Mouse (Mus musculus): Measurements from ENCODE around the gene Slc5a2. TPM values are rescaled to one million over a fixed set of nuclear protein-coding genes. Genes with fewer than 3 reads are reported as not detected.

Slc5a2 gene
- polyA plus RNA-seq, 1 experiment from 2014 or later, result 6.6 TPM

- no peaks in the 10 kb centered on the region for H3K9me3 ChIP-seq (replicated peaks; ENCODE audit: low read length)
- no peak for DNase-seq (ENCODE audit: low spot score)
- no peaks in the 10 kb centered on the region for H3K27me3 ChIP-seq (ENCODE audit: insufficient read depth, low read length)
- WGBS, result 94% methylated on average over 10 of the region's 10 CpGs
- no peak overlapping the region for H3K9ac ChIP-seq (ENCODE audit: low read depth, low read length)
- ATAC-seq (replicated peaks; ENCODE audit: low FRiP score, low read depth), result no peak
- no peak overlapping the region for H3K4me3 ChIP-seq (replicated peaks; ENCODE audit: low read depth, low read length)
- peaks cover 9% of the 10 kb centered on the region; the same call in 1 of the 2 replicates for H3K36me3 ChIP-seq (ENCODE audit: insufficient read depth, low read length)
- no peak overlapping the region for H3K4me2 ChIP-seq (ENCODE audit: low read length)
- no peak for TF ChIP-seq CTCF (IDR thresholded peaks at IDR 0.05; ENCODE audit: low read depth)
- H3K4me1 ChIP-seq (replicated peaks; ENCODE audit: insufficient read depth, low read length), result peaks cover 13% of the 10 kb centered on the region; the same call in 1 of the 2 replicates
- no peak overlapping the region for H3K27ac ChIP-seq
These were observed 29.3 kb downstream of the Slc5a2 start for GRCm38 (mm10) chr7:128294785-128295184.

- H3K27me3 ChIP-seq (ENCODE audit: insufficient read depth, low read length), result no peaks in the 10 kb centered on the region
- H3K4me2 ChIP-seq (ENCODE audit: low read length), result no peak overlapping the region; the same call in 1 of the 2 replicates
- H3K27ac ChIP-seq, result no peak overlapping the region
- WGBS, result 64% methylated on average over 3 of the region's 3 CpGs
- ATAC-seq (replicated peaks; ENCODE audit: low FRiP score, low read depth) (no peak), DNase-seq (ENCODE audit: low spot score) (no peak)
- peaks cover 13% of the 10 kb centered on the region; the same call in 1 of the 2 replicates for H3K4me1 ChIP-seq (replicated peaks; ENCODE audit: insufficient read depth, low read length)
- no peak overlapping the region for H3K9ac ChIP-seq (ENCODE audit: low read depth, low read length)
- H3K4me3 ChIP-seq (replicated peaks; ENCODE audit: low read depth, low read length), result no peak overlapping the region
- no peak for TF ChIP-seq CTCF (IDR thresholded peaks at IDR 0.05; ENCODE audit: low read depth)
- H3K36me3 ChIP-seq (ENCODE audit: insufficient read depth, low read length), result peaks cover 4% of the 10 kb centered on the region; the same call in 1 of the 2 replicates
- no peaks in the 10 kb centered on the region for H3K9me3 ChIP-seq (replicated peaks; ENCODE audit: low read length)
These were observed 31.1 kb downstream of the Slc5a2 start for GRCm38 (mm10) chr7:128296514-128296913.

GRCm38 (mm10) chr7:128297291-128297616 is 31.8 kb downstream of the Slc5a2 start:
- TF ChIP-seq CTCF (IDR thresholded peaks at IDR 0.05; ENCODE audit: low read depth), result no peak
- DNase-seq (ENCODE audit: low spot score), result no peak
- Histone ChIP-seq H3K9ac (ENCODE audit: low read depth, low read length) (peak overlapping the region; percentile 87), H3K4me2 (ENCODE audit: low read length) (peak overlapping the region; percentile 93), H3K4me1 (replicated peaks; ENCODE audit: insufficient read depth, low read length) (peaks cover 13% of the 10 kb centered on the region; the same call in 1 of the 2 replicates), H3K4me3 (replicated peaks; ENCODE audit: low read depth, low read length) (peak overlapping the region; percentile 80), H3K9me3 (replicated peaks; ENCODE audit: low read length) (no peaks in the 10 kb centered on the region), H3K27ac (peak overlapping the region; percentile 92), H3K36me3 (ENCODE audit: insufficient read depth, low read length) (0 out of 2 replicates have a peak, but pooled peaks cover 3% of the 10 kb centered on the region), H3K27me3 (ENCODE audit: insufficient read depth, low read length) (no peaks in the 10 kb centered on the region)
- ATAC-seq (replicated peaks; ENCODE audit: low FRiP score, low read depth), result no peak
- WGBS, result 28% methylated on average over 10 of the region's 10 CpGs

- H3K4me2 ChIP-seq (ENCODE audit: low read length), result peak within 1 kb of the TSS; percentile 93
- no peaks in the 10 kb centered on the region for H3K9me3 ChIP-seq (replicated peaks; ENCODE audit: low read length)
- peaks cover 13% of the 10 kb centered on the region; the same call in 1 of the 2 replicates for H3K4me1 ChIP-seq (replicated peaks; ENCODE audit: insufficient read depth, low read length)
- ATAC-seq (replicated peaks; ENCODE audit: low FRiP score, low read depth) (peak; percentile 60), DNase-seq (ENCODE audit: low spot score) (peak; percentile 86)
- TF ChIP-seq CTCF (IDR thresholded peaks at IDR 0.05; ENCODE audit: low read depth), result no peak
- H3K4me3 ChIP-seq (replicated peaks; ENCODE audit: low read depth, low read length), result peak within 1 kb of the TSS; percentile 80
- H3K36me3 ChIP-seq (ENCODE audit: insufficient read depth, low read length), result 0 out of 2 replicates have a peak, but pooled peaks cover 3% of the 10 kb centered on the region
- WGBS, result 2% methylated on average over 47 of the region's 47 CpGs
- peak within 1 kb of the TSS; percentile 92 for H3K27ac ChIP-seq
- H3K27me3 ChIP-seq (ENCODE audit: insufficient read depth, low read length), result no peaks in the 10 kb centered on the region
- H3K9ac ChIP-seq (ENCODE audit: low read depth, low read length), result peak within 1 kb of the TSS; percentile 87
These were observed 32.4 kb downstream of the Slc5a2 start, which contains the start of gene BC017158 for GRCm38 (mm10) chr7:128297617-128298480. Gene BC017158, minus strand, starts transcription at chr7:128298170.

- 78% methylated on average over 8 of the region's 8 CpGs for WGBS
These were observed 33.3 kb downstream of the Slc5a2 start for GRCm38 (mm10) chr7:128298481-128299342.

GRCm38 (mm10) chr7:128300952-128301351 is 35.5 kb downstream of the Slc5a2 start:
- Histone ChIP-seq H3K4me1 (replicated peaks; ENCODE audit: insufficient read depth, low read length) (peaks cover 13% of the 10 kb centered on the region; the same call in 1 of the 2 replicates), H3K27ac (no peak overlapping the region), H3K27me3 (ENCODE audit: insufficient read depth, low read length) (no peaks in the 10 kb centered on the region), H3K36me3 (ENCODE audit: insufficient read depth, low read length) (no peaks in the 10 kb centered on the region), H3K9ac (ENCODE audit: low read depth, low read length) (no peak overlapping the region), H3K4me2 (ENCODE audit: low read length) (no peak overlapping the region), H3K9me3 (replicated peaks; ENCODE audit: low read length) (no peaks in the 10 kb centered on the region), H3K4me3 (replicated peaks; ENCODE audit: low read depth, low read length) (no peak overlapping the region)
- ATAC-seq (replicated peaks; ENCODE audit: low FRiP score, low read depth), result no peak
- 68% methylated on average over 3 of the region's 3 CpGs for WGBS
- DNase-seq (ENCODE audit: low spot score), result no peak
- TF ChIP-seq CTCF (IDR thresholded peaks at IDR 0.05; ENCODE audit: low read depth), result no peak

More at GRCm38 (mm10) chr7:128298481-128299342, 33.3 kb downstream of the Slc5a2 start:
- ATAC-seq (replicated peaks; ENCODE audit: low FRiP score, low read depth) (no peak), DNase-seq (ENCODE audit: low spot score) (peak; percentile 32)
- H3K9me3 ChIP-seq (replicated peaks; ENCODE audit: low read length), result no peaks in the 10 kb centered on the region
- TF ChIP-seq CTCF (IDR thresholded peaks at IDR 0.05; ENCODE audit: low read depth), result no peak
- H3K9ac ChIP-seq (ENCODE audit: low read depth, low read length), result peak overlapping the region; percentile 87
- H3K27ac ChIP-seq, result peak overlapping the region; percentile 92
- peak overlapping the region; percentile 80 for H3K4me3 ChIP-seq (replicated peaks; ENCODE audit: low read depth, low read length)
- peak overlapping the region; percentile 93 for H3K4me2 ChIP-seq (ENCODE audit: low read length)
- no peaks in the 10 kb centered on the region for H3K36me3 ChIP-seq (ENCODE audit: insufficient read depth, low read length)
- no peaks in the 10 kb centered on the region for H3K27me3 ChIP-seq (ENCODE audit: insufficient read depth, low read length)
- H3K4me1 ChIP-seq (replicated peaks; ENCODE audit: insufficient read depth, low read length), result peaks cover 13% of the 10 kb centered on the region; the same call in 1 of the 2 replicates
